In the genomic region with DNA sequence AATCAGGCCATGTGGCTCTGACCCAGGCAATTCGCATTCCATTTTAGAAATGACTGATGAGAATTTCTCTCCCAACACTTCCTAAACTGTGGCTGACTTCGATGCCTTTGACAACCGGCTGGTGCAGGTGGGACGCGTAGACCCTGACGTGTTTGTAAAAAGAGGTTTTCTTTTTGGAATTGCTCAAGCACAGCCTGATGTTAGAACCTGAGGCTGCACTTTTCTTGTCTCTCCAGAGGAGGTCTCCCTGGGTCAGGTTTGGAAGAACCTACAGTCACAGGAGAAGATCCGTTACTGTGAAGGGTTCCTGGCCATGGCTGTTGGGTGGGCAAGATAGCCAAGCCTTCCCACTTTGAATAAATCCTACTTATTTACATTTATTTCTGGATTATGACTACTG, we compare ENCODE assay signal across 11 mouse cellular contexts. TPM values are rescaled to one million over a fixed set of nuclear protein-coding genes. Genes with fewer than 3 reads are reported as not detected.
DNase-seq lines count a peak whose midpoint lies in the region; ATAC-seq and TF ChIP-seq lines count a peak whose summit lies in the region.
"Had no signal": no experiment of that assay in that cellular context is flagged by ENCODE, and none has a peak within 500 bp of the region (broad histone marks: within the 10 kb centered on the region; RNA-seq: fewer than 3 reads in every experiment).

No protein-coding gene starts in this region.

- H3K27me3 ChIP-seq in midbrain, postnatal 0 days (ENCODE audit: insufficient read depth, low read length): no peaks in the 10 kb centered on the region
- H3K27me3 ChIP-seq in midbrain, embryonic 16.5 days (ENCODE audit: control insufficient read depth, insufficient read depth, low read depth, low read length): no peaks in the 10 kb centered on the region
- no peaks in the 10 kb centered on the region for H3K27me3 ChIP-seq in forebrain, embryonic 12.5 days
- H3K27me3 ChIP-seq: liver, embryonic 13.5 days; neural tube, embryonic 12.5 days had no signal

- H3K4me3 ChIP-seq in midbrain, postnatal 0 days (ENCODE audit: low read depth, low read length): no peak overlapping the region
- no peak overlapping the region for H3K4me3 ChIP-seq in midbrain, embryonic 16.5 days (ENCODE audit: low read depth, low read length)
- no peak overlapping the region for H3K4me3 ChIP-seq in forebrain, embryonic 12.5 days (replicated peaks)
- H3K4me3 ChIP-seq: liver, embryonic 13.5 days; neural tube, embryonic 12.5 days had no signal

- H3K4me2 ChIP-seq in midbrain, postnatal 0 days (ENCODE audit: low read depth, low read length, poor library complexity, severe bottlenecking): no peak overlapping the region
- no peak overlapping the region for H3K4me2 ChIP-seq in midbrain, embryonic 16.5 days (ENCODE audit: low read length)
- H3K4me2 ChIP-seq in forebrain, embryonic 12.5 days: no peak overlapping the region
- H3K4me2 ChIP-seq: liver, embryonic 13.5 days; neural tube, embryonic 12.5 days had no signal

- H3K36me3 ChIP-seq in midbrain, postnatal 0 days (ENCODE audit: insufficient read depth, low read length): no peaks in the 10 kb centered on the region
- H3K36me3 ChIP-seq in midbrain, embryonic 16.5 days (ENCODE audit: control insufficient read depth, insufficient read depth, low read length): no peaks in the 10 kb centered on the region
- H3K36me3 ChIP-seq in forebrain, embryonic 12.5 days (replicated peaks): no peaks in the 10 kb centered on the region
- H3K36me3 ChIP-seq: liver, embryonic 13.5 days; neural tube, embryonic 12.5 days had no signal

- no peaks in the 10 kb centered on the region for H3K9me3 ChIP-seq in midbrain, postnatal 0 days (ENCODE audit: low read length)
- H3K9me3 ChIP-seq in midbrain, embryonic 16.5 days (replicated peaks; ENCODE audit: control insufficient read depth, low read length, poor library complexity, severe bottlenecking): no peaks in the 10 kb centered on the region
- no peaks in the 10 kb centered on the region for H3K9me3 ChIP-seq in forebrain, embryonic 12.5 days
- H3K9me3 ChIP-seq: liver, embryonic 13.5 days; neural tube, embryonic 12.5 days had no signal

- DNase-seq in heart, postnatal 4 days: peak; percentile 22
- DNase-seq in heart, postnatal 25 days (ENCODE audit: low spot score): no peak
- DNase-seq in midbrain, postnatal 0 days (ENCODE audit: low spot score): peak; percentile 49
- peak; percentile 30 for DNase-seq in thymus, postnatal 25 days
- DNase-seq in testis, postnatal 10 days (ENCODE audit: low spot score): no peak
- DNase-seq: gastrocnemius, postnatal 25 days; liver, embryonic 13.5 days had no signal

- no peaks in the 10 kb centered on the region for H3K4me1 ChIP-seq in midbrain, postnatal 0 days (ENCODE audit: insufficient read depth, low read length)
- no peaks in the 10 kb centered on the region for H3K4me1 ChIP-seq in midbrain, embryonic 16.5 days (ENCODE audit: control insufficient read depth, insufficient read depth, low read length)
- H3K4me1 ChIP-seq in forebrain, embryonic 12.5 days: 0 out of 2 replicates have a peak, but pooled peaks cover 2% of the 10 kb centered on the region
- H3K4me1 ChIP-seq: liver, embryonic 13.5 days; neural tube, embryonic 12.5 days had no signal

- WGBS in midbrain, postnatal 0 days: 82% methylated on average over 7 of the region's 7 CpGs
- 82% methylated on average over 7 of the region's 7 CpGs for WGBS in midbrain, embryonic 16.5 days
- 84% methylated on average over 7 of the region's 7 CpGs for WGBS in forebrain, embryonic 12.5 days

- no peak overlapping the region for H3K9ac ChIP-seq in midbrain, postnatal 0 days (replicated peaks; ENCODE audit: low read length, poor library complexity, severe bottlenecking)
- H3K9ac ChIP-seq in midbrain, embryonic 16.5 days (ENCODE audit: low read depth, low read length): no peak overlapping the region
- H3K9ac ChIP-seq in forebrain, embryonic 12.5 days: no peak overlapping the region
- H3K9ac ChIP-seq: liver, embryonic 13.5 days; neural tube, embryonic 12.5 days had no signal

- no peak for ATAC-seq in midbrain, postnatal 0 days (ENCODE audit: low FRiP score)
- ATAC-seq in midbrain, embryonic 16.5 days: no peak
- ATAC-seq in granulocyte monocyte progenitor cell, adult 5-6 weeks (replicated peaks; ENCODE audit: poor library complexity, severe bottlenecking): peak; percentile 67
- no peak for ATAC-seq in forebrain, embryonic 12.5 days (ENCODE audit: low FRiP score)

- intact Hi-C loops in heart, postnatal 25 days (cut with DNase I): no loop called here

- no peak overlapping the region for H3K27ac ChIP-seq in midbrain, postnatal 0 days (ENCODE audit: low read depth, low read length)
- H3K27ac ChIP-seq in midbrain, embryonic 16.5 days (ENCODE audit: low read length): no peak overlapping the region
- no peak overlapping the region for H3K27ac ChIP-seq in forebrain, embryonic 12.5 days
- H3K27ac ChIP-seq: liver, embryonic 13.5 days; neural tube, embryonic 12.5 days had no signal

- peak; percentile 71 for TF ChIP-seq CTCF in midbrain, postnatal 0 days (IDR thresholded peaks at IDR 0.05)

RNA-seq across cellular contexts. Expression of a gene that starts 31.5 kb away (rescaled TPM):
- total RNA-seq in heart, postnatal 4 days (2021): 1 to 10 TPM; 9.4 to 9.5 TPM
- 1 to 10 TPM; 2.2 to 2.3 TPM for total RNA-seq in heart, postnatal 25 days (2021)
- total RNA-seq in midbrain, postnatal 0 days (2014; rRNA removed): 0.38 TPM in 1 of 2 replicates, not detected in the other
- not detected in 2 replicates for polyA plus RNA-seq in midbrain, postnatal 0 days (2015; fragmentation: Nextera tagmentation; extraction: Ambion mirVana)
- not detected in 2 replicates for polyA plus RNA-seq in midbrain, embryonic 16.5 days (2015; fragmentation: Nextera tagmentation; extraction: Ambion mirVana)
- not detected in 2 replicates for total RNA-seq in granulocyte monocyte progenitor cell, adult 5-6 weeks (2014; fragmentation: Nextera tagmentation)
- not detected in 2 replicates for total RNA-seq in granulocyte monocyte progenitor cell, adult 5-6 weeks (2017)
- not detected in 2 replicates for polyA plus RNA-seq in forebrain, embryonic 12.5 days (2016; fragmentation: Nextera tagmentation; extraction: Ambion mirVana)
- polyA plus RNA-seq: liver, embryonic 13.5 days; neural tube, embryonic 12.5 days had no signal

Comparison
In these comparisons a context has a peak if more than half of its experiments do, and no peak if none do; other contexts are left out.
1. DNase-seq: peak in heart, postnatal 4 days (single experiment), midbrain, postnatal 0 days (single experiment) and thymus, postnatal 25 days (single experiment); none in heart, postnatal 25 days (single experiment) and testis, postnatal 10 days (single experiment).